Mouse (Mus musculus): ENCODE measurements around the gene Ttc23l. TPM values are rescaled to one million over a fixed set of nuclear protein-coding genes. Genes with fewer than 3 reads are reported as not detected.

The Ttc23l gene
- total and polyA plus RNA-seq, 3 experiments, result not detected

- peaks cover 28% of the 10 kb centered on the region for H3K36me3 ChIP-seq (replicated peaks)
- no peak for ATAC-seq (ENCODE audit: extremely low read depth, insufficient number of reproducible peaks, low FRiP score, poor library complexity, severe bottlenecking)
- no peak overlapping the region for H3K4me3 ChIP-seq (ENCODE audit: low read depth, low read length)
- peaks cover 25% of the 10 kb centered on the region for H3K4me1 ChIP-seq (ENCODE audit: insufficient read depth, low read depth, low read length)
- DNase-seq (ENCODE audit: low spot score), result no peak
- no peaks in the 10 kb centered on the region for H3K9me3 ChIP-seq (replicated peaks)
- H3K27me3 ChIP-seq (ENCODE audit: insufficient read depth, low read length), result no peaks in the 10 kb centered on the region
- TF ChIP-seq GATA1 (IDR thresholded peaks at IDR 0.05; ENCODE audit: borderline replicate concordance, low read length) (no peak), CTCF (IDR thresholded peaks at IDR 0.05; ENCODE audit: low read depth, low read length) (no peak), TAL1 (conservative IDR thresholded peaks at IDR 0.05; ENCODE audit: low read depth, low read length) (no peak), GATA2 (IDR thresholded peaks at IDR 0.05; ENCODE audit: borderline replicate concordance, low read depth, low read length) (no peak), POLR2AphosphoS5 (IDR thresholded peaks at IDR 0.05; ENCODE audit: insufficient replicate concordance, low read depth, low read length) (no peak)
Observed at GRCm38 (mm10) chr15:10468761-10469160, 89.7 kb downstream of the Ttc23l start.

GRCm38 (mm10) chr15:10464678-10465077 lies 93.8 kb downstream of the Ttc23l start:
- H3K4me3 ChIP-seq (ENCODE audit: low read depth, low read length), result no peak overlapping the region
- TF ChIP-seq TAL1 (conservative IDR thresholded peaks at IDR 0.05; ENCODE audit: low read depth, low read length) (no peak), GATA1 (IDR thresholded peaks at IDR 0.05; ENCODE audit: borderline replicate concordance, low read length) (no peak), GATA2 (IDR thresholded peaks at IDR 0.05; ENCODE audit: borderline replicate concordance, low read depth, low read length) (no peak), CTCF (IDR thresholded peaks at IDR 0.05; ENCODE audit: low read depth, low read length) (no peak), POLR2AphosphoS5 (IDR thresholded peaks at IDR 0.05; ENCODE audit: insufficient replicate concordance, low read depth, low read length) (no peak)
- H3K9me3 ChIP-seq (replicated peaks), result no peaks in the 10 kb centered on the region
- no peaks in the 10 kb centered on the region for H3K27me3 ChIP-seq (ENCODE audit: insufficient read depth, low read length)
- H3K36me3 ChIP-seq (replicated peaks), result peaks cover 62% of the 10 kb centered on the region
- H3K4me1 ChIP-seq (ENCODE audit: insufficient read depth, low read depth, low read length), result peaks cover 15% of the 10 kb centered on the region
- ATAC-seq (ENCODE audit: extremely low read depth, insufficient number of reproducible peaks, low FRiP score, poor library complexity, severe bottlenecking), result no peak
- no peak for DNase-seq (ENCODE audit: low spot score)

GRCm38 (mm10) chr15:10463555-10463954 lies 94.9 kb downstream of the Ttc23l start:
- TF ChIP-seq TAL1 (conservative IDR thresholded peaks at IDR 0.05; ENCODE audit: low read depth, low read length) (no peak), GATA1 (IDR thresholded peaks at IDR 0.05; ENCODE audit: borderline replicate concordance, low read length) (no peak), CTCF (IDR thresholded peaks at IDR 0.05; ENCODE audit: low read depth, low read length) (no peak), POLR2AphosphoS5 (IDR thresholded peaks at IDR 0.05; ENCODE audit: insufficient replicate concordance, low read depth, low read length) (no peak), GATA2 (IDR thresholded peaks at IDR 0.05; ENCODE audit: borderline replicate concordance, low read depth, low read length) (no peak)
- Histone ChIP-seq H3K27me3 (ENCODE audit: insufficient read depth, low read length) (no peaks in the 10 kb centered on the region), H3K9me3 (replicated peaks) (no peaks in the 10 kb centered on the region), H3K4me1 (ENCODE audit: insufficient read depth, low read depth, low read length) (peaks cover 7% of the 10 kb centered on the region), H3K4me3 (ENCODE audit: low read depth, low read length) (no peak overlapping the region), H3K36me3 (replicated peaks) (peaks cover 69% of the 10 kb centered on the region)
- no peak for DNase-seq (ENCODE audit: low spot score)
- ATAC-seq (ENCODE audit: extremely low read depth, insufficient number of reproducible peaks, low FRiP score, poor library complexity, severe bottlenecking), result no peak

- H3K27me3 ChIP-seq (ENCODE audit: insufficient read depth, low read length), result no peaks in the 10 kb centered on the region
- DNase-seq (ENCODE audit: low spot score) (no peak), ATAC-seq (ENCODE audit: extremely low read depth, insufficient number of reproducible peaks, low FRiP score, poor library complexity, severe bottlenecking) (no peak)
- peaks cover 72% of the 10 kb centered on the region for H3K36me3 ChIP-seq (replicated peaks)
- TF ChIP-seq GATA2 (IDR thresholded peaks at IDR 0.05; ENCODE audit: borderline replicate concordance, low read depth, low read length), result no peak
- no peak for TF ChIP-seq TAL1 (conservative IDR thresholded peaks at IDR 0.05; ENCODE audit: low read depth, low read length)
- TF ChIP-seq CTCF (IDR thresholded peaks at IDR 0.05; ENCODE audit: low read depth, low read length), result no peak
- TF ChIP-seq POLR2AphosphoS5 (IDR thresholded peaks at IDR 0.05; ENCODE audit: insufficient replicate concordance, low read depth, low read length), result no peak
- TF ChIP-seq GATA1 (IDR thresholded peaks at IDR 0.05; ENCODE audit: borderline replicate concordance, low read length), result no peak
- no peaks in the 10 kb centered on the region for H3K9me3 ChIP-seq (replicated peaks)
- H3K4me3 ChIP-seq (ENCODE audit: low read depth, low read length), result no peak overlapping the region
- no peaks in the 10 kb centered on the region for H3K4me1 ChIP-seq (ENCODE audit: insufficient read depth, low read depth, low read length)
Observed at GRCm38 (mm10) chr15:10460986-10461385, 97.5 kb downstream of the Ttc23l start.

Other genes with a start within 250 kb of the Ttc23l start
- gene Gm21973, start 233.3 kb downstream of the Ttc23l start, total RNA-seq (2014; fragmentation: Nextera tagmentation), result not detected in 2 replicates
- gene Gm21973, start 233.3 kb downstream of the Ttc23l start, total RNA-seq (2017), result not detected in 2 replicates
- not detected in 2 replicates for gene Gm21973, start 233.3 kb downstream of the Ttc23l start, polyA plus RNA-seq (2012)
- gene Agxt2, start 200.1 kb downstream of the Ttc23l start, total RNA-seq (2014; fragmentation: Nextera tagmentation), result not detected in 2 replicates
- 0.06 and 0.16 TPM in 2 replicates for gene Agxt2, start 200.1 kb downstream of the Ttc23l start, total RNA-seq (2017)
- gene Agxt2, start 200.1 kb downstream of the Ttc23l start, polyA plus RNA-seq (2012), result not detected in 2 replicates
- 53.4 and 64.0 TPM in 2 replicates for gene Dnajc21, start 88.2 kb downstream of the Ttc23l start, total RNA-seq (2014; fragmentation: Nextera tagmentation)
- 28.2 and 36.0 TPM in 2 replicates for gene Dnajc21, start 88.2 kb downstream of the Ttc23l start, total RNA-seq (2017)
- gene Dnajc21, start 88.2 kb downstream of the Ttc23l start, polyA plus RNA-seq (2012), result 10.0 and 12.8 TPM in 2 replicates
- 104 and 117 TPM in 2 replicates for gene Brix1, start 72.7 kb downstream of the Ttc23l start, total RNA-seq (2014; fragmentation: Nextera tagmentation)
- 32.6 and 42.6 TPM in 2 replicates for gene Brix1, start 72.7 kb downstream of the Ttc23l start, total RNA-seq (2017)
- gene Brix1, start 72.7 kb downstream of the Ttc23l start, polyA plus RNA-seq (2012), result 94.4 and 114 TPM in 2 replicates
- gene Rad1, start 72.7 kb downstream of the Ttc23l start, total RNA-seq (2014; fragmentation: Nextera tagmentation), result 39.2 and 39.4 TPM in 2 replicates
- 40.1 and 40.3 TPM in 2 replicates for gene Rad1, start 72.7 kb downstream of the Ttc23l start, total RNA-seq (2017)
- gene Rad1, start 72.7 kb downstream of the Ttc23l start, polyA plus RNA-seq (2012), result 13.8 and 19.2 TPM in 2 replicates
- gene Rai14, start 156.0 kb upstream of the Ttc23l start, total RNA-seq (2014; fragmentation: Nextera tagmentation), result not detected in 2 replicates
- 0.12 and 0.60 TPM in 2 replicates for gene Rai14, start 156.0 kb upstream of the Ttc23l start, total RNA-seq (2017)
- not detected in 2 replicates for gene Rai14, start 156.0 kb upstream of the Ttc23l start, polyA plus RNA-seq (2012)

Measured in G1E (cell line).